Mouse (Mus musculus): ENCODE data around the gene Cnih3.

Cnih3 gene

DNA sequence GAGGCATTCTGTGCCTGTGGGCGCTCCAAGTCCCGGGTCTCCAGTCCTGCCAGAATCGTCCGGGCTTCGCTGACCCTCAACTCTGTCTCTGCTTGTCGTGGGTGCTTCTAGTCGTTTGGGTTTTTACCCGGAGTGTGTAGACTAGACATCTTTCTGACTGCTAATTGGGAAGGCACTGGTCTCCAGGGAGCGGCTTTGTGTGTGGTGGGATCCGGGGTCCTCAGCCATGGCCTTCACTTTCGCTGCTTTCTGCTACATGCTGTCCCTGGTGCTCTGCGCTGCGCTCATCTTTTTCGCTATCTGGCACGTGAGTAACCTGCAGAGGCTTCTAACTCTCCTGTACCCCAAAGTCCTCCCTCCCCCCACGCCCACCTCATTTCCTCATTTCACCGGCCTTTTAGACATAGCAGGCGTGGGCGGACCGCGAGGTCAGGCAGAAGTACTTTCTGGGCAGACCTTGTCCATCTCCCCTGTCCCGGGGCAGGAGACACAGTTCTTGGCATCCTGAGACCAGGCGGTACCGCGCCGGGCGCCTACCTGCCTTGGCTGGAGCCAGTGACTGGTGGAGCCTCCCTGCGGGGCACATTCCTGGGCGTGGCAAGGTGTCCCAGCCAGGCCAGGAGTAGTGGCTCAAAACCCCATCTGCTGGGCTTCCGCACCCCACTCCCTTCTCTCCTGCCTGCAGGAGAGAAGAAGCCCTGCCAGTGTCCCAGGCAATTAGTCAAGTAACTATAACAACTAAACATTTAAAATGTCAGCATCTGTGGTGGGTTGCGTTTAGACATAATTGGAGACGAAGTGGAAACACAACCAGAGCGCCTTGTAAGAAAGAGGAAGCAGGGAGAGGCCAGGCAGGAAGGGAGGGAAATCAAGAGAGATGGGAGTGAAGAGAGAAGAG, 1.0 kb downstream of the Cnih3 start:
- peak; percentile 24 to 34 for DNase-seq

DNA sequence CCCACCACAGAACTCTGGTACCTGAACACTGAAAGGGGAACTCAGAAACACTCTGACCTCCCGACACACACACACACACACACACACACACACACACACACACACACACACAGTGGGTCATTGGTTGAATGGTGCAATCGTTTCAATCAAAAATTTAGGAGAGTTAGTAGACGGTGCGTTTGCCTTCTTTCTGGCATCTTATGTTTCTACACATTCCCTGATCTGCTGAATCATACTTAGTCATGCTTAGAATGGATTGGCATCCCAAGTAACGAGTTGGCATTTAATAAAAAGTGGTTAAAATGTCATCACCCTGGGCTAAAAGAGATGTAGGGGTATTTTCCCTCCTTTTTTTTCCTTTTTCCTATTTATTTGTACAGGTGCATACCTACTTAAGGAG, 3.3 kb downstream of the Cnih3 start:
- no peak for DNase-seq

DNA sequence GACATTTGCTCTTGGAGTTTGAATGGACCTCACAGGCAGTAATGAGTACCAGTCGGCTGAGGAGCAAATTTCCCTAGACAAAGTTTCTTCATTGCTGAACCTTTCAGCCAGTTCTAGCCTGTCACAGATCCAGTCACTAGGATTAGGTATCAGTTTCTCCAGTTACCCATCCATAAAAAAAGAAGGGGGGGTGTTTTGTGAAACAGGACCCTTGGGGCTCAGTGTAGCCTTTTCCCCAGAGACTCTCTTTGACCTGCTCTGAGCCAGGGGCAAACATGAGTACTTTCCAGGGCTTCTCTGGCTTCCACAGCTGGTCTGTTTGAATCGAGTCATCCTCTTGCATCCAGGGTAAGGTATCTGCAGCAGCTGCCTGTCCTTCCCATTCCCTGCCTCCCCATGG, 5.4 kb downstream of the Cnih3 start:
- DNase-seq: no peak

DNA sequence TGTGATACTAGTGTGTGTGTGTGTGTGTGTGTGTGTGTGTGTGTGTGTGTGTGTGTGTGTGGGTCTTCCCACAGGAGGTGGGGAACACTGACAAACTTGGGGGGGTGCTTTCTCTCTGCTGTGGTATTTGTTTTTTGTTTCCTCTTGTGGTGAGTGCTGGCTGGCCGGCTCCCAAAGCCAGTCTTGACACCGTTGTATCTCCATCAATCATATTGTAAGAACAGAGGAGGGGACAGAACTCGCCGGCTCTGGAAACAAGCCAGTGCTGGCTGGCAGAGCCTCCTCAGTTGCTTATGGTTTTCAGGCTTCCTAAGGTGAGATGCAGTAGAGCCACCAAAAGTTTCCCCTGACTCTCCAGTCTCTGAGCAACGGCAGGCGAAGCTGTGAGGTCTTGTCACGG, 6.1 kb downstream of the Cnih3 start:
- DNase-seq: peak; percentile 20 to 54

DNA sequence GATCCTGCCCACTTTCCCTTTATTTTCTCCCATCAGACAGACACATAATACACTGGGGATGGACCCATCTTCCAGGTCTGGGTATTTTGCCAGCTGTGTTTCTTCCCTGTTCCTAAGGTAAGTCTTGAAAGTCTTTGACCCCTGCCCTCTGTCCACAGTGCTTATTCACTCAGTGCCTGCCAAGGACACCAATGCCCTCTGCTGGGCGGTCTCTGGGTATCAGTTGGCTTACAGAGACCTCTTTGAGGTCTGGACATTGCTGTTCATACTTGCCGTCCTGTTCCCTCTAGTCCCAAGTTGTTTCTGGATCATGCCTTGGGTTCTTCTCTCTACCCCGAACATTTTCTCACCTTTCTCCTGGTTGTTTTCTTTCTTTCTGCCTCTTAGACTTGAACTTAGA, 8.3 kb downstream of the Cnih3 start:
- DNase-seq: no peak

DNA sequence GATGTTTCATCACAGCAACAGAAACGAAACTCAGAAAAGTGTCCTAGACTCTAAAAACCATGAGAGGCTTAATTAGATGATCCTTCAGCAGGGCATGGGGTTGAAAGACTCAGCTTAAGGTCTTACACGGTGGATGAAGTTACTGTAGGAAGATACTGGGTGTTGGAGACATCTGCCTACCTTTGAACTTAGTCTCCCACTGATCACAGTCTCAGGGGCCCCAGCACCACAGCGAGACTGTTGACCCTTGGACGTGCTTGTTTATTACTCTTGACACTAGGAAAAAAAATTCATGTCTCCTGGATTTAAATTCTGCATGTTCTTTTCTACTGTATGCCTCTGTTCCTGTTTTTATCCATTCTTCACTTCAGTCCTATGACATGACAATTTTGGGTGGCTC, 11.6 kb downstream of the Cnih3 start:
- DNase-seq: no peak

DNA sequence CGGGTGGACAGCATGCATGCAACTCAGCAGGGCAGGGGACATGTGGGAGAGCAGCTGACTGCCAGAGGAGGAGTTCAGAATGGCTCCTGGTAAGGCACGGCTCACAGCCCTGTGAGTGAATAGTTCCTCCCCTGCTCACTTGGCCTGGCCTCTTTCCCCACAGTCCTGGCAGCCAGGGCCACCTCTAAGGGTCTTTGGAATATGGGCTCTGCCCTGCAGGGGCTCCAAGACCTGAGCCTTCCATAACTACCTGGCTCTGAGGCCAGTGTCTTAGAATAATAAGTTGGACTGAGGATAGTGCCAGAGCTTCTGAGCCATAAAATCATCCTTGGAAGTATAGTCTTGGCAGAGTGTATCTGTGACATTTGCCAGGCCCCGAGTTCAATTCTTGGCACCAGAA, 12.9 kb downstream of the Cnih3 start:
- DNase-seq: no peak

DNA sequence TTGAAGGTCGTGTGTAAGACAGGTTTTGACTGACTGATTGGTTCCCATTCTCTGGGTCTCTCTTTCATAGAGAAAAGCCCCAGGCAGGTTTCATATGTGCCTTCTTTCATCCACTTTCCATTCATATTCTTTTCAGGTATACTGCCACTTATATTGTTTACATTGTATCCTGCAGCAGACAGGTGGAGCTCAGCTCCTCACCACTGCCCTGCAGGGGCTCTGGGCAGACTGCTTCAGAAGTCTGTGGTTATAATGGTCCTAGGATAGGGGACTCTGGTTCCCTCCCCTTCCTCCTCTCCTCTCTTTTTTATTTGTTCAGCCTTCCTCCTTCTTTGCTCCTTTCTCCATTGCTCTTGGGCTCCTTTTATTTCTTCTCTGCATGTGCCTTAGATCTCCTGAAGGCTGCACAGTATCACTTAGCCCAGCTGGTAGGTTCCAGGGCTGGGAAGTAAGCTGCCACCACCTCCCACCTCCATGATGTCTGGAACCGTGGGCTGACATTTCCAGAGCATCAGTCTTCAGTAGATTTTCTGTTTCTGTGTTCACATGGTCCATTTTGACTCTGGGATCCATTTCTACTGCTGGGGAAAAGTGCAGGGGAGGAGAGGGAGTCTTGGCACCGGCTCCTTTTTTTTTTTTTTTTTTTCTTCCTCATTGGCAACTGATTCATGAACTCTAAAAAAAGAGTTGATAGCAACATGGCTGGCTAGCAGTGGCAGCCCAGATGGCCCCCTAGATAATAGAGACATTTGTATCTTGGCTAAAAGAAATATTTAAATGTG, 16.6 kb downstream of the Cnih3 start:
- DNase-seq: no peak

DNA sequence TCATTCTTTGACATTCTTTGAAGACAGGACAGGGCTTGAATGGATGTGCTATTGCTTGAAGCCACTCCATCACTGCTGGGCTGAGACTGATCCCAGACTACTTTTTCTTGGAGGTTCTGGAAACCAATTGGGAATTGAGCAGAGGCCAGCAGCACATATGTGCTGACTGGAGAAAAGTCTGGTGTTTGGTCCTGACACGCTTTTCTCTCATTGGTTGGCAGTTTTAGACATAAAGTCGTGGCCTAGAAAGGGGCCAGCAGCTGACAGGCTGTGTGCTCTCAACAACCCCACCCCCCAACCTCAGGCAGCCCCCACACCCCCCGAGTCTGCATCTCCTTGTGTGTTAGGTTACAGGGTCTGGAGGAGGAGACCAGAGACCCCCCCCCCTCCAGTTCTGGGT, 17.9 kb downstream of the Cnih3 start:
- DNase-seq: no peak

DNA sequence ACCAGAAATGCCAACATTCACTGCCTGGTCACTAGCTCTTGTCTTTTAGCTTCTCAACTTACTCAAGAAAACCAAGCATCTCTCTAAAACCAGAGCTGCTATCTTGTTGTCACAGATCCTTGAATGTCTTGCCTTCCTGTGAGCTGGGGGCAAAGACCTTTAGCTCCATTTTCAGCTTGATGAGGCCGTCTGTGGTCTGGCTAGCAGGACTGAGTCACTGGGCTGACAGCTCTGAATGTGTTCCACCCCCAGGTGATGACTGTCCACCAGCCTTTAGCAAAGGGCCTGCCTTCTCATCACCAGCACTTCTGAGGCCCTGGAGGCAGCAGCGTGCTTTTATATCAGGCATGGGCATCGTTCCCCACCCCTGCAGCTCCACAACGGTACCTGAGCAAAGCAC, 18.8 kb downstream of the Cnih3 start:
- DNase-seq: no peak

DNA sequence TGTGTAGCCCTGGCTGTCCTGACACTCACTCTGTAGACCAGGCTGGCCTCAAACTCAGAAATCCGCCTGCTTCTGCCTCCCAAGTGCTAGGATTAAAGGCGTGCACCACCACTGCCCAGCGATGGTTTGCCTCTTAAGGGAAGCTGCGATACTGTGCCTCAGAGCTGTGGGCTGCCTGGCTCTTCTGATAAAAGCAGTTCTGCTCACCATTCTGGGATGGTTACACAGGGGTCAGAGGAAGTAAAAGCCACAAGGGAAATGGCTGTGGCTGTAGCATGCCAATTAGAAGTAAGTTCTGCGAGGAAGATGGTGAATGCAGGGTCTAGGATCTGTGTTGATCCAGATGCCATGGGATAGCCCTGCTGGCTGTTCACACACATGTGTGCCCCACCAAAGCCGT, 19.9 kb downstream of the Cnih3 start:
- no peak for DNase-seq

DNA sequence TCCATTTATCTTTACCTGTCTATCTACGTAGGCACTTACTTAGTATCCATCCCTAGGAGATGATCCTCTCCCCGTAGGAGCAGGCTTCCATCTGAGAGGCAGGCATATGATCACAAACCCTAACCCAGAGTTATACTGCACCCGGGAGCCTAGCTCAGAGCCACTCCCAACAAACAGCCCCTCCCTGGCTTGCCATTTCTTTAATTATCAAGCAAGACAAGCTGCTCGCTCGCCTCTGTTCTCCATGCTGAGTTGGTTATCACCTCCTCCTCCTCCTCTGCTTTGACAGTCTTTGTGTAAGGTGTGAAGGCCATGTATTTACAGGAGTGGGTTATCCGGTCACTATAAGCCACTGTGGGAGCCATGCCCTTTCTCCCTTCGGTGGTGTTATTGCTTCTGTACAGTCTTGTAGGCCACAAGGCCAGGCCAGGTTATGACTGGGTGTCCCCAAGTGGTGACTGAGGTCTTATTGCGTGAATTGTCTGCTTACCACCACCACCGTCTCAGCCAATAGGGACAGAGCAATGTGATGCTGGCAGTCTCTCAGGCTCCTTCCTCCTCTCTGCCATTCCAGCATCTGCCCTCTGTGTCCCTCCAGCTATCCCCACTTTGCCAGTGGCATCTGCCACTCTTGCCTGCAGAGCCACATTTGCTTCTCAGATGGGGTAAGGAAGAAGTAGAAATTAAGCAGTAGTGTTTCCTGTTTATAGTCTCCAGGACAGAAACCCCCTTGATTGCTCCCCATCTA, 22.4 kb downstream of the Cnih3 start:
- no peak for DNase-seq

DNA sequence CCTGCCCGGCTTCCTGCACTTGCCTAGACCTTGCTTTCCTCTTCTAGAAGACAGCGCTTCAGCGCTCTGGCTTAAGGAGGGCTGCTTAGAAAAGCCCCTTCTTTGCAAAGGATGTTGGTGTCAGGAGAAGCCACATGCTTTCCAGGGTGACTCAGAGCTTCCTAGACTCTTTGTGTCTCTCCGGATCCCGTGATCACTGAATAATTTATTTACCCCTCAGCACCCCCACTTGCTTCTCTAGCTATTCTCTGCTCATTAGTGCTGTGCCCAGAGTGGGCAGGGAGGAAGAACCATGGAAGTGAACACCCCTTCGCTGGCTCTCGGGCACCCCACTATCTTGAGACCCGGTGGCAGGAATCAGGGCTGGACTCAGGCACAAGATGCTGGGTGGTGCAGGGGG, 24.0 kb downstream of the Cnih3 start:
- no peak for DNase-seq

DNA sequence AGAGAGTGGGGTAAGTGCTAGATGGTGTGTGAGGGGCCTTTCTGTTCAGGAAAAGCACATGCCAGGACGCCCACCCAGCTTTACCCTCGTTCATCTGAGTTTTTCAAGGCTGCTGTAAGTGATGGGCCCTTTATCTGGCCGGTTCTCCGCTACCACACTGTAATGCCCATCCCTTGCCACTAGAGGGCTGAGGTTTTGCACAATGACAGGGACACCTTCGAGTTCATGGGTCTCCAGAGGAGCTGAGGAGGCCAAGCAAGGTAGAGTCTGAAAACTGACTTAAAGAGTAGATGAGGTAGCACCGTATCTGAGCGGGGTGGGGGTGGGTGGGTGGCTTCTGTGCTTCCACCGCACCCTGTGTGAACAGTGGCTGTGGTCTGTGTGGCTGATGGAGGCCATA, 27.2 kb downstream of the Cnih3 start:
- peak; percentile 38 to 67 for DNase-seq

DNA sequence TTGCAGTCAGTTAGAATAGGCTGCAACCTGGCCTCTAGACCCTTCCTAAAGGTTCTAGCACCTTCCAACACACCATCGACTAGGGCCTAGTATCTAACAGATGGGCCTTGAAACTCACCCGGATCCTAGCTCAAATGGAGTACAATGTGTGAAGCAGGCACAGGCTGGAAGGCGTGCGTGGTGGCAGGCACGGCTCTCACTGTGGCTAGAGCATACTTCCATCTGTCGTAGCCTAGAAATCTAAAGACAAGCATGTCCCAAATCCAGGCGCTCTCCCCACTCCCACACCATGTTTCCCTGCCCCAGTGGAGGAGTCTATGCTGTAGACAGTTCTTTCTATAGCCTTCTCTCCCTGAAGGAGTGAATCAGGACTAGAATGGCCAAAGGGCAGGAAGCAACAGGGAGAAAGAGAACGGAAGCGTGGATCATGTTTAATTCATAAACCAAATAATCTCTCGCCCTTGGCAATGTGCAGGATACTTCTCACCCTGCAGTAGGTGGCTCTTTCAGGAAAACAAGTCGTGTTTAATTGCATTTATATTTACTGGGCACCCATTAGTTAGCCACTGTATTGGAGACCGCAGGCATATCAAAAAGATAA, 29.1 kb downstream of the Cnih3 start:
- no peak for DNase-seq

DNA sequence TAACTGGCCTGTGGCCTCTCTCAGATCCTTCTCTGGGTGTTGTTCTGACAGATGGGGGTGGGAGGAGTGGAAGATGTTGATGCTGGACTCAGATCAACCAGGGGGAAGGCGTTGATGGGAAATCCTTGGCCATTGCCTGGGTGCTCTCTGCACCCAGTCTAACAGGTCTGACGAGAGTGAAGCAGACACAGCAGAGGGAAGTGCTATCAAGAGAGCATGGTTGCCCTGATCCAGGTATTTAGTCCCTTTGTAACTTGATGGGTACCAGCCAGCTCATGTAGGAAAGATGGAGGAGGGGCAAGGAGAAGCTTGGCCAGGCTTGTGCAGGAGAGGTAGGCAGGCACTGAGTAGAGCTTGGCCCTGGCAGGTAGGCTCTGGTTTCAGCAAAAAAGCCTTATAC, 36.8 kb downstream of the Cnih3 start:
- DNase-seq: no peak

DNA sequence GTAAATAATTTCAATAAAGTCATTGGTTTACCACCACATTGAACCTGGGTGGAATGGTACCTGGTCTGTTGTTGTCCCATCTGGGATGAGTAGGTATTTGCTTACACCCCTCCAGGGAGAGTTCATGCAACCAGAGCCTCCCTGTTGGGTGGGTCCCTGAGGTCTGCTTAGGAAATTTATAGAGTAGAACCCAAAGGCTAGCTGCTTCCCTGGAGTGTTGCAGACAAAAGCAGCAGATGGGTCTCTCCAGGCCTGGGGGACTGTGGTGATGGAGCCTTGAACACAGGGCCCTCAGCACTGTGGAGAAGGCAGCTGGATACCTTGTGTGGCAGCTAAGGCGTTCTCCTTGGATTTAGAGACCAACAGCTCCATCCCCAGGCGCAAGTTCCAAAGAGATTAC, 40.1 kb downstream of the Cnih3 start:
- no peak for DNase-seq

DNA sequence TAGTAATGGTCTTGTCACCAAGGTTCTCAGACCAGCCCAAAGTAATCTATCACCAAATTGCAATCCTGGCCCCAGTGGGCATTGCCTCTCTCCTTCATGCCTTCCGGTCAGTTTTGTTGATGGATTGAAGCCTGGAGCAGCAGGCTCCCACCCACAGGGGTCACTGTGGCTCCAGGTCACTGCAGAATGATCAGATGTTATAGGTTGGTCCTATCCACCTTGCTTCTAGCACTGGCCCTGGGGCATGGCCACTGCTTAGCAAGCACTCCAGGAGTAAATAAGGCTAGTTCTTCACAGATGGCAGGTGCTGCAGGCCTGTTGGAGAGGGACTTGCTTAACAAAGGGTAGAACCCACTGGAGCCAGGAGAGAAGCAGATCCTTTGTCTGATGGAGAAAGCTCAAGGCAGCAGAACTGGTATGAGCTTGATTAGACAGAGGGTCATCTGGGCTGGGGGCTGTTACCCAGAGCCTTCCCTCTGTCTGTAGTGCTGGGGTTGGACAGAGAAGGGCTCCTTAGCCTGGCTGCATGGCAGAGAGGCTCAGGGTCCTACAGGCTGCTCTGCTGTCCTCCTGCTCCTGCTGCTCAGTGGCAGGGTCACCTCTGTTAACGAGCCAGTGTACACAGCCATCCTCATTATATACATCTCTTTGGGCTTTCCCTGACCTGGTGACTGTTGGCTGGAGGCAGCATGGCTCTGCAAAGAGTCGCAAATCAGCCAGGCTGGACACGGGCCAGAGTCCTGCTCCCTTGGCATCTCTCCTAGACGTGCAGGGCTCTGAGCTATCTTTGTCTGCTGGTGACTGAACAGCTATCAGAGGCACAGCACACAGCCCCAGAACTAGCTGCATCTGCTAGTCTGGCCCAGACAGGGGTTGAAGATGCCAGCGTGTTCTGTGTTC, 41.1 kb downstream of the Cnih3 start:
- DNase-seq: peak; percentile 63 to 84

DNA sequence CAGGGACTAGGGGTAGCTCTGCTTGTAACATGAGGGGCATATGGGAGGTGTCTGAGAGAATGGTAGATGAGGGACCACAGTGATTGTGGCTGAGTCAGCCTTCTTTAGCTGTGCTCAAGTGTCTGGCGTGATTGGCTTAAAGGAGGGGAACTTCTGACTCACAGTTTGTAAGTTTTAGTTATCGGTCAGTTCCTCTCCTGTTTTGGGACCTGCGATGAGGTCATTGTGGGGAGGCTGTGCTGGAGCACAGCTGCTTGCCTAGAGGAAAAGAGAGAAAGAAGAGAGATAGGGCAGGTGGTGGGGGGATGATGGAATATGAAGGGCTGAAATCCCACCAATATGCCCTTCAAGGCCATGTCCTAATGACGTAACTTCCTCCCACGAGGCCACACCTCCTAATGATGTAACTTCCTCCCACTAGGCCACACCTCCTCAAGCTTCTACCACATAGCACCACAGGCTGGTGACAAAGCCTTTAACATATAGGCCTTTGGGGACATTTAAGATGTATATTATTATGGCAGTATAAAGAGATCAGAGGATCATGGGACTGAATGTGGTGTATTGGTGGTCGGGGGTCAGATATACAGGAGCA, 42.9 kb downstream of the Cnih3 start:
- no peak for DNase-seq

DNA sequence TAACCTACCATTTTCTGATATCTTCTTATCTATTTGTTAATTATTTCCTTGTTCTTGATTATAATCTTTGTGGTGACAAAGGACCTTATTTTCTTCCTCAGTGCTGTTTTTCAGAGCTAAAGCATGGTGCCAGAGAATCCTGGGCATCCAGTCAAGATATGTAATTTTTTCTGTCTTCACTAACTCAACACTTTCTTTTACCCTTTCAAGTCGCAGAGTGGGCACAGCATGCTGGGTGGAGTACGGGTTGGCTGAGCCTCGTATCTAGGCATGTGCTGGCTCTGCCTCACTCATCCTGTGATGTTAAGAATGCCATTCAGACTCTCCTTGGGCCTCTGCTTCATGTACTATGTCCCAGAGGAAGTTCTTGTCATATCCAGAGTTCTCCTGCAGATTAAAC, 46.8 kb downstream of the Cnih3 start:
- no peak for DNase-seq

DNA sequence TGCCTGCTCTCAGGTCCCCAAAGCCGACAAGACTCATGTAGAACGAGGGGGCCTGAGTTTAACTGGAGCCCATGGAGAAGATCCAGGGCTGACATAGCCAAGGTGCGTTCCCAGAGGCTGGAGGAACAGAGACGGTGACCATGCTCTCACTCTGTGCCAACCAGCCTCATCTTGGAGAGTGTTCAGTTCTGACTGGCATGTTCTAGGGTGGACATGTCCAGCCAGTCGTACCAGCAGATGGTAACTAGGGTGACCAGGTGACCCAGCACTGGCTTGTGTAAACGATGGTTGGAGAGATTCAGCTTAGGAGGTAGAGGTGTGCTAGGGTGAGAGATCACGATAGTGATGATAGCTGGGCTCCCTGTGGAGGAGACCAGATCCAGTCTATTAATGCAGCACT, 50.6 kb downstream of the Cnih3 start:
- no peak for DNase-seq

DNA sequence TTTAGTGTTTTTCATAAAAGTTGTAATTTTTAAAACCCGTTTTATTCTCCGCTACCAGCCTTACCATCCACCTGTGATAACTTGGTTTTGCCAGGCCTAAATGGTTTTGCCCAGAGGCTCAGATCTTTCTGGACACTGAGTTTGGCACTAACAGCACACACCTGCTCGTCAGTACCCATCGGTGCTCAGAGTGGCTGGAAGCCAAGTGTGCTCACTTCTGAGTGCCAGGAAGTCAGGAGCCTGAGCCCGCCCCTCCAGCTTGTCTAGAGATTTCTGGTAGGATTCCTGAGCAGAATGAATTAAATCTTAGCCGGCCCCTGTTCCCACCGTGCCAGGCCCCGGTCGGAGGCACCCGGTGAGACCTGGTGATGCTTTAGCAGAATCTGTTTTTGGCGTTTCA, 54.9 kb downstream of the Cnih3 start:
- DNase-seq: no peak

Measured in lung, postnatal 4 days (tissue).